Mouse (Mus musculus): ENCODE results near the gene Map3k21.

Gene Map3k21

DNA sequence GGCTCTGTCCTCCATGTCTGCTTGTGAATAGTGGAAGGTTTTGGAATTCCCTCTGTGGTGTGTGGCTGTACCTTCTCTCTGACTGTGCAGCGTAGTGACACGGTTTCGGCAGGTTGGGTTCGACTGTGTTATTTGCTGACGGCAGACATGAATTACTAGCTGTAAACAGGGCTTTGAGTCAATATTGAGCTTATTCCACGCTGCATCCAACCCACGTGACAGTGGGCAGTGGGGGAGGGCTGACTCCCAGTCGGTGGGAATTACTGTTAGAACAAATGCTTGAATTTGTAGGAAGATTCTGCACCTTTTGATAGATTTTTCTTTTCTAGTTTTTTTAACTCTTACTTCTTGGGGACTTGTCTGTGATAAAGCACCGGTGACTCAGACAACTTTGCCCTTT, 4.1 kb downstream of the Map3k21 start:
- DNase-seq (ENCODE audit: low read depth, low spot score) = no peak

DNA sequence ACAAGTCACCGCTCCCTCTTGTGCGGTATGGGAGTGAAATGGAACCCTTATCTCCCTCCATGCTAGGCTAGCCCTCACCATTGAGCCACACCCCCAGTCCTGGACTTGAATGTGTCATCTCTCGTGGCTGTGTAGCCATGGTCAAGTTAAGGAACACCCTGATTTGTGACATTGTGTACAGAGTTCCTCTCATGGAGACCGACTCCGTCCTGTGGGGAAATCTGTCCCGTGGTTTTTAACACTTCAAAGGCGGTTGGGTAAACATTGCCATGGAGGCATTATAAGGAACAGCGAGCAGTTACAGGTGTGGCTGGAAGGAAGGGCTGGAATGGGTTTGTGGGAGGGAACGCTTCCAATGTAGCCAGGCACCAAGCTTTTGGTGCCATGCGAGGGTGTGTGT, 6.8 kb downstream of the Map3k21 start:
- DNase-seq (ENCODE audit: low read depth, low spot score) = no peak

- no peak for DNase-seq (ENCODE audit: low read depth, low spot score)
Measured at GRCm38 (mm10) chr8:125918719-125919118, 8.5 kb downstream of the Map3k21 start.

- no peak for DNase-seq (ENCODE audit: low read depth, low spot score)
Measured at GRCm38 (mm10) chr8:125919560-125919959, 9.3 kb downstream of the Map3k21 start.

DNA sequence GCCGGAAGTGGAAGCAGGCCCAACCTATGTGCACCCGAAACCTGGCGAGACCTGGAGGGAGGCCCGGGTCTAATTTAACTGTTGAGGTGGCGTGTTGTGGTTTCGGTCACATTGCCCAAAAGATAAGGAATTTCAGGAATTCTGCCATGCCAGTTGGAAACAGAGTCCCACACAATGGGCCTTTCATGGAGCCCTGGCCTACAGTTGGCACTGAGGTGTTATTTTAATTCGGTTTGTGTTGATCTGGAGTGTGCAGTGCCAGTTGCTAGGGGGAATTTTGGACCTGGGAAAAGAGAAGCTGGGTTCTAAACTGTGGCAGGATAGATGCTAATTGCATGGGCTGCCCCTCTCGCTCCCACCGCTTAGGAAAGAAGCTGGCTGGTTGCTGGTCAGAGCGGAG, 10.0 kb downstream of the Map3k21 start:
- DNase-seq (ENCODE audit: low read depth, low spot score) = no peak

DNA sequence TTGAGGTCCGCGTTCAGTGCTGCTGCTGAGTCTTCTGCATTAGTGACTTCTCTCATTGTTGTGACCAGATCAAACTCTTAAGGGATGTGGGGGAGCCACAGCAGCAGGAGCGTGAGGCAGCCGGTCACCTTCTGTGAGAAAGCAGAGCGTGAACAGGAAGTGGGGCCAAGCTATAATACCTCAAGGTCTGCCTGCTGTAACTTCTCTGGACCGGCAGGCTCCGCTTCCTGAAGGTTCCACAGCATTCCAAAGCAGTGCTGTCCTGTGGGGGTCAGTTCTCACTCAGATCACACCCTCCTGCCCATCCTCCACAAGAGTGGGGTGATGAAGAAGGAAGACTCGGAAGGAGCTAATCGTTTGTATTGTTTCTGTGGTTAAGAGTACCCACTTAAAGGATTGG, 10.5 kb downstream of the Map3k21 start:
- no peak for DNase-seq (ENCODE audit: low read depth, low spot score)

DNA sequence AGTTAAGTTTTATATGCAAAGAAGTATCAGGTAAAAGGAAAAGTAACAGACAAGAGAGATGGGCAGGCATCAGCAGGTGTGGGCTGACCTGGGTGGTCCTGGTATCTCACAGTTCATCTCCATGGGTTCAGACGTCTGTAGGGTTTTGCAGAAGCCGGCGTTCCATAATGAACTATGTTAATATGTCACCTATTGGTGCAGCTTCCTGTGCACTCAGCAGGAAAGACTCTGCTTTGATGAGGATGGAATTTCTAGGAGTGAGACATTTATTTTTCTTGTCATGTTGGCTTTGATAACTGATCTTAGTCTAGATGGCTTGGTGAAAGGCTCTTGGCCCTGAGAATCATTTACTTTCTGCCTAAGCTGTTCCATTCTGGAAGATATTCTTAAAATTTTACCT, 12.1 kb downstream of the Map3k21 start:
- DNase-seq (ENCODE audit: low read depth, low spot score) = no peak

GRCm38 (mm10) chr8:125926636-125927035, 16.4 kb downstream of the Map3k21 start:
- no peak for DNase-seq (ENCODE audit: low read depth, low spot score)

- no peak for DNase-seq (ENCODE audit: low read depth, low spot score)
Measured at GRCm38 (mm10) chr8:125930276-125931046, 20.2 kb downstream of the Map3k21 start.

- no peak for DNase-seq (ENCODE audit: low read depth, low spot score)
Measured at GRCm38 (mm10) chr8:125931822-125932221, 21.6 kb downstream of the Map3k21 start.

- peak; percentile 73 for DNase-seq (ENCODE audit: low read depth, low spot score)
Measured at GRCm38 (mm10) chr8:125935649-125936048, 25.4 kb downstream of the Map3k21 start.

DNA sequence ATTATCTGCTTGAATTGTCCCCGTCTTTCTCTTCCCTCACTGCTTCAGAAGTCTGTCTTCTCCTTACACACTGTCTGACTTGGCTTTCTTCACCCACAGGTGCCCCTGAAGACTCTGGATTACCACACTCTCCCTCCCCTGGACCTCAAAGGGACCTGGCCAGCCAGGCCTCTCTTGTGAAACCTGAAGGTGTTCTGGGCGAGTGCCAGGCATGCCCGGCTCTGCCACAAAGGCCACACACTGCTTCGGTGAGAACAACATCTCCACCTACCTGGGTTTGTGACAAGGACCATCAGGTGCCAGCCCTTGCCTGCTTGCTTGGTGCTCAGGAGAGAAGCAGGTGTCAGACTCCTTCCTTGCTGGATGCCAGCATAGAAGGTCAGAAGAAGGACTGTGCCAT, 34.3 kb downstream of the Map3k21 start:
- no peak for DNase-seq (ENCODE audit: low read depth, low spot score)

- DNase-seq (ENCODE audit: low read depth, low spot score) = no peak
Measured at GRCm38 (mm10) chr8:125948696-125949308, 38.6 kb downstream of the Map3k21 start.

DNA sequence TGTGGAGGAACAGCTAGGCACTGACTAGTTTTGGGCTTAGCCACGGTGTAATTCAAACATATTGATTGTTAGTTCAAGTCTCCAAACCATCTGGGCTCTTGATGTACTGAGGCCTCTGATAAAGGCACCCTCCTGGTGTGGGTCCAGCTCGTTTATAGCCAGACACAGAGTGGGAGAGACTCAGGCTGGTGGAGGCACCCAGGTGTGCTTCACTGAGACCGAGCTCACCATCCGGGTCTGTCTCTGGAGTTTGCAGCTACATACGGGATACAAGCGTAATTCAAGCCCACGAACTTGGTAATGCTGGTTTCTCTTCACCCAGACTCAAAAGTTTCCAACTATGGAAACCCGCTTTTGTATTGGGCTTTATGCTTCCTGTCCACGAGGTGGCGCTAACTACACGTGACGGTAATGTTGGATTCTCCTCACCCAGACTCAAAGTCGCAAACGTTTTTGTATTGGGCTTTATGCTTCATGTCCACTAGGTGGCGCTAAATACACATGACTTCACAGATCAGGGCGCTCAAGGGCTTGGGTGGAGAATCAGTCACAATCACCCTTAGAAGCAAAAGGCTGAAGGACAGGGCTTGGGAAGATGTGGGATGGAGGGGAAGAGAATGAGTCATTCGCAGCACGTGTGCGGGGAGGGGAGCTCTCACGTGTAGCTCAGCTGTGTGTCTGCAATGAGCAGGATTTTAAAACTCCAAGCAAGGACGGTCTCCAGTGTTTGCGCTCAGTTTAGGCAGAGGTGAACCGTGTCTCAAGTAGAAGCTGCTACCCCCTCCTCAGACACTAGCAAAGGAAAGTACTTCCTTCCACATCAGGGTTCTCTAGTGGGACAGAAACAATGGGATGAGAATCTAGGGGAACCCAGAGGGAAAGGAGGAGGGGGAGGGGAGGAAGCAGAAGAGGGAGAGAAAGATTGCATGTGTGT, 40.0 kb downstream of the Map3k21 start:
- peak; percentile 87 for DNase-seq (ENCODE audit: low read depth, low spot score)

GRCm38 (mm10) chr8:125955671-125956070, 45.4 kb downstream of the Map3k21 start:
- peak; percentile 64 for DNase-seq (ENCODE audit: low read depth, low spot score)

DNA sequence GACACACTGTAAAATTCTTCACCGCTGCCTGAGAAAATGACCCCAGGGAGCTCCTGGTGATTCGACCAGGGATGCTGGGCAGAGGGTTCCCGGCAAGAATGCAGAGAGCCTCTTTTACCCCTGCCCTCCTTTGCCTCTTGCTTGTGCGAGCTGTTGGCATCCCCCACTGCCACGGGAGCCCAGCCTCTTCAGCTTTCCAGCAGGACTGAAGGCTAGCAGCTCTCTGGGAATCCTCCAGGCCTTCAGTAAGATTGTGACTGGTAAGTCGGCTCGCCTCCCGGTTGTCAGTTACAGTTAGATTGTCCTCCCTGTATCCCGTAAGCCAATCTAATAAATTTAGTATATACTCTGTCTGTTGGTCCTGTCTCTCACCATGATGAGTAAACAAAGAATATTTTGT, 46.5 kb downstream of the Map3k21 start:
- DNase-seq (ENCODE audit: low read depth, low spot score) = no peak

GRCm38 (mm10) chr8:125957226-125957993, 47.2 kb downstream of the Map3k21 start:
- DNase-seq (ENCODE audit: low read depth, low spot score) = no peak

DNA sequence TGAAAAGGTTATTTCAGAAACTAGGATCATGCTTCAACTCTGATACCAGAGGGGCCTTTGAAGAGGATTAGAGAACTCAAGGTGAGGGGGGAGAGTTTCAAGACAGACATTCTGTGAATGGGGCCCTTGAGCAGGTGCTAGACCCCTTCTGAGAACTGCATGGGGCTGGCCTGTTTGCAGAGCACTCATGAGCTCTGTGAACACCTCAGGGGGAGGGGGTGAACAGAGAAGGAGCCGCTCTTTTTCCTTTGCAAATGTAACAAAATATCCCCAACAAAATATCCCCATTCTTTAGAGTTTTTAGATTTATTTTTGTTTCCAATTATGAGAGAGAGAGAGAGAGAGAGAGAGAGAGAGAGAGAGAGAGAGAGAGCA, 47.7 kb downstream of the Map3k21 start:
- DNase-seq (ENCODE audit: low read depth, low spot score) = no peak

DNA sequence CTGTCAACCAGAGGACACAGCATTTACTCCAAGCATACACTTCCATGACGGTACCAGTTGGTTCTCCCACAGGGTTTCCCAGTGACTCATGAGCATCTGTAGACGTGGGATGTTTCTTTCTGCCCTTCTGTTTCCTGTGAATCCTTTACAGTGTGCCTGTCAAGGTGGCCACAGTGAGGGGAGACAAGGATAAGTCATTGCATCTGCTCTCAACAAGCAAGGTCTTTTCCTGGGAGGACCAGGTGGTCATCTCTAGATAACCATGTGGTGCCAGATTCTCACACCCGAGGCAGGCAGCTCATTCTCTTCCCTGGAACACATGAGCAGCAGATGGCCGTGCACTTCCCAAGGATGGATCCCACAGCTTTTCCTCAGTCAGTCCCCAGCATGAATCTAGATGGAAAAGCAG, 49.1 kb downstream of the Map3k21 start:
- no peak for DNase-seq (ENCODE audit: low read depth, low spot score)

- peak; percentile 90 for DNase-seq (ENCODE audit: low read depth, low spot score)
Measured at GRCm38 (mm10) chr8:125960037-125960436, 49.8 kb downstream of the Map3k21 start.

DNA sequence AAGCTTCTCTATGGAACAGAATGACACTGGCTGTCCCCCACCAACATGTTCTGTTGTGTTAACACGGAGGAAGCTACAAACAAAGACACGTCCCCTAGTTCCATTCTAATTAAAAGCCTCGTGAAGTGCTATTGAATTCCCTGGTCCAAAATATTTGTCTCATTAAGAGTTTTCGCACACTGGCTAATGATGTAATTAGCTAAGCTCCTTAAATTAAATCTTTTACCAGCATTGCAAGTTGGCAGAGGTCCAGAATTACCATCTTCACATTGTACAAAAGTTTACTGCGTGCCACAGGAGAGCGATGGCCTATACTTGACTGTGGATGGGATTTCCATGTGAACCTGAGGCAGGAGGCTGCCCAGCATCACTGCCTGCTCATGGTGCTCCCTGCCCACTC, 51.5 kb downstream of the Map3k21 start:
- DNase-seq (ENCODE audit: low read depth, low spot score) = no peak

DNA sequence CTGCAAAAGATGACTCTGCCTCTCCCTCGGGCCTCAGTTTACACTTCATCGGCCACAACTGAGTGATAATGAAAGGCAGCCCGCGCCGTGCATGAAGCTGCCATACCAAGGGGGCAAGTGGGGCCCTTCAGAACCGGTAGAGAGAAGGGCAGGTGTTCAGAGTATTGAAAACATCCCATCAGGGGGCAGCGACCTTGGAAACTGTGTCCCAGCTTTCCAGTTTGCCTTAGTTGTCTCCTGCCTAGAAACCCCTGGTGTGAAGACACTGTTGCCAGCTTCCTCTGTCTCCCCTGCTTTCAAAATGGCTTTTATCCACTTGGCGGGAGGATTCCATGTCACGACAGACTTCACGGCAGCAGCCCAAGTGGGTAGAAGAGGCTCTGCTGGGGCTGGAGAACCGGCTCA, 53.6 kb downstream of the Map3k21 start:
- no peak for DNase-seq (ENCODE audit: low read depth, low spot score)

All from A20 (cell line).